Mouse (Mus musculus): ENCODE measurements around the gene Prorsd1. TPM values are rescaled to one million over a fixed set of nuclear protein-coding genes. Genes with fewer than 3 reads are reported as not detected.

The Prorsd1 gene
- total and polyA plus RNA-seq, 2 experiments from 2014 or later, result 8.7 to 30.8 TPM

GRCm38 (mm10) chr11:29474676-29475075 lies 40.2 kb downstream of the Prorsd1 start:
- DNase-seq (ENCODE audit: low spot score) (no peak), ATAC-seq (ENCODE audit: insufficient read depth, low read depth) (no peak)
- TF ChIP-seq EP300 (IDR thresholded peaks at IDR 0.05; ENCODE audit: low read depth), result no peak
- Histone ChIP-seq H3K9me3 (replicated peaks; ENCODE audit: control insufficient read depth, low read length) (no peaks in the 10 kb centered on the region), H3K4me3 (ENCODE audit: low read depth, low read length) (no peak overlapping the region), H3K9ac (replicated peaks; ENCODE audit: low read depth, low read length) (no peak overlapping the region), H3K27ac (ENCODE audit: low read depth) (no peak overlapping the region), H3K4me2 (ENCODE audit: low read depth, low read length) (no peak overlapping the region), H3K4me1 (ENCODE audit: control insufficient read depth, insufficient read depth) (no peaks in the 10 kb centered on the region), H3K36me3 (replicated peaks; ENCODE audit: control insufficient read depth, insufficient read depth, low read length) (peaks cover 18% of the 10 kb centered on the region), H3K27me3 (ENCODE audit: control insufficient read depth, insufficient read depth, low read length) (no peaks in the 10 kb centered on the region)

Other genes starting within 250 kb of the Prorsd1 start
- 11.4 and 13.6 TPM in 2 replicates for gene Ccdc88a, start 141.4 kb downstream of the Prorsd1 start, total RNA-seq (2014; rRNA removed; ENCODE audit: low replicate concordance)
- gene Ccdc88a, start 141.4 kb downstream of the Prorsd1 start, polyA plus RNA-seq (2015; fragmentation: Nextera tagmentation; extraction: Ambion mirVana), result 11.9 and 13.2 TPM in 2 replicates
- gene Mtif2, start 11.4 kb upstream of the Prorsd1 start, total RNA-seq (2014; rRNA removed; ENCODE audit: low replicate concordance), result 15.5 and 28.3 TPM in 2 replicates
- 49.3 and 50.4 TPM in 2 replicates for gene Mtif2, start 11.4 kb upstream of the Prorsd1 start, polyA plus RNA-seq (2015; fragmentation: Nextera tagmentation; extraction: Ambion mirVana)
- gene Clhc1, start 32.9 kb upstream of the Prorsd1 start, total RNA-seq (2014; rRNA removed; ENCODE audit: low replicate concordance), result not detected in 2 replicates
- 0.11 TPM in 1 of 2 replicates, not detected in the other for gene Clhc1, start 32.9 kb upstream of the Prorsd1 start, polyA plus RNA-seq (2015; fragmentation: Nextera tagmentation; extraction: Ambion mirVana)
- 334 and 502 TPM in 2 replicates for gene Rps27a, start 33.1 kb upstream of the Prorsd1 start, total RNA-seq (2014; rRNA removed; ENCODE audit: low replicate concordance)
- 550 and 571 TPM in 2 replicates for gene Rps27a, start 33.1 kb upstream of the Prorsd1 start, polyA plus RNA-seq (2015; fragmentation: Nextera tagmentation; extraction: Ambion mirVana)
- 149 and 154 TPM in 2 replicates for gene Rtn4, start 177.9 kb upstream of the Prorsd1 start, total RNA-seq (2014; rRNA removed; ENCODE audit: low replicate concordance)
- gene Rtn4, start 177.9 kb upstream of the Prorsd1 start, polyA plus RNA-seq (2015; fragmentation: Nextera tagmentation; extraction: Ambion mirVana), result 48.0 and 48.9 TPM in 2 replicates